Mouse (Mus musculus) testis, adult 2 months (tissue): ENCODE measurements around the gene Gm28557. TPM values are rescaled to one million over a fixed set of nuclear protein-coding genes. Genes with fewer than 3 reads are reported as not detected.

ENCODE experiments used
- H3K27ac ChIP-seq: fragments of 200-500 bp; 2 replicates; pipeline ENCODE4 v1.5.1; 2012; ENCODE audit warnings: low read depth, low read length; ENCODE audit not compliant: control insufficient read depth, insufficient read depth
- H3K27me3 ChIP-seq: fragments of 200-500 bp; 2 replicates; pipeline ENCODE4 v1.6.1; 2012; ENCODE audit warnings: mild to moderate bottlenecking, low read length, moderate library complexity; ENCODE audit not compliant: control insufficient read depth, insufficient read depth
- H3K36me3 ChIP-seq: fragments of 200-500 bp; 2 replicates; pipeline ENCODE4 v1.6.1; 2012; ENCODE audit warnings: mild to moderate bottlenecking, low read length; ENCODE audit not compliant: control insufficient read depth, insufficient read depth
- H3K4me1 ChIP-seq: fragments of 200-500 bp; 2 replicates; pipeline ENCODE4 v1.6.1; 2012; ENCODE audit warnings: low read length; ENCODE audit not compliant: control insufficient read depth, insufficient read depth
- H3K4me3 ChIP-seq: fragments of 200-500 bp; 2 replicates; pipeline ENCODE4 v1.5.1; 2012; ENCODE audit warnings: low read depth, mild to moderate bottlenecking, low read length, moderate library complexity, mixed read lengths; ENCODE audit not compliant: control insufficient read depth
- CTCF ChIP-seq: fragments of 200-500 bp; IDR thresholded peaks from 2 replicates; pipeline ENCODE4 v1.5.1; 2012; ENCODE audit warnings: low read depth, mild to moderate bottlenecking, inconsistent platforms, low read length, moderate library complexity; ENCODE audit not compliant: control insufficient read depth, insufficient read depth, insufficient replicate concordance
- POLR2A ChIP-seq: fragments of 200-500 bp; IDR thresholded peaks from 2 replicates; pipeline ENCODE4 v1.6.1; 2012; ENCODE audit warnings: low read depth, mild to moderate bottlenecking, inconsistent platforms, low read length, moderate library complexity; ENCODE audit not compliant: control insufficient read depth
- polyA plus RNA-seq: library from polyadenylated mRNA; depleted of rRNA; stranded (reverse); fragments of >200 nt; gene quantifications from 2 replicates; pipeline ENCODE4 v1.2.3, GENCODE M21; 2012

Gm28557 gene
- polyA plus RNA-seq, 1 experiment = 0.72 TPM

DNA sequence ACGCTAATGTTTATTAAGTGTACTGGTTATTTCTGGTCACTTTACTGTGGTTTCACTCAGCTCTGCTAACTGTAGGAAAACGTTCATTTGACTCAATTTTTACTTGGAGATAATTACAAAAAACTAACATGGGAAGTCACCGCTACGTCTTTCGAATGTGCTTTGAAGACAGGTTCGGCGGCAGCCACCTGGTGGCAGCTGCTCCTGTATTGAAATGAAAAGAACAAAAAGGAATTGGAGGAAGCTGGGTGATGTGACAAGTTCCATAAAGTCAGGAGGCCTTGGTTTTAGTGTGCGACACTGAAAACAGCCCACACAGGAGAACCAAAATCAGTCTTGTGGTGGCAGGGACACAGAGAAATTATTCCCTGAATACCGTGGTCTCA lies 410 bp upstream of the Gm28557 start:
- Histone ChIP-seq H3K36me3 (no peaks in the 10 kb centered on the region), H3K27me3 (no peaks in the 10 kb centered on the region), H3K4me1 (peaks cover 9% of the 10 kb centered on the region), H3K4me3 (peak overlapping the region; percentile 97), H3K27ac (no peak overlapping the region)
- TF ChIP-seq POLR2A = no peak
- TF ChIP-seq CTCF = no peak

DNA sequence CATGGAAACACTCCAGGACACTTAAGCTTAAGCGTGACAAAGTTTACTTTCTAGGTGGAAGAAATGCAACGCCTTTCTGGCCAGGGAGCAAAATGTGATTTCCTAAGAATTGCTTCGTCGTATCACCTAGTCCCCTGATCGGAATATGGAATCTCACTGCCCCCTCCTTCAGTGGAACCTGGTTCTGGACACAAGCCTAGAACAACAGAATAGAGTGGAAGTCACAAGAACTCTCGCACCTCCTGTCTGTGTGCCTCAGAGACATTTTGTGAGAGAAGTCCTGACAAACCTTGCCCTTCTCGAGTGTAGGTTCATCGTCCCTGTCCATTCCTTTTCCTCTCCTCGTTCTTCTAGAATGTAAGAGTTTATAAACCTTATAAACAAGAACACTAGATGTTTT lies 723 bp downstream of the Gm28557 start:
- Histone ChIP-seq H3K36me3 (no peaks in the 10 kb centered on the region), H3K27me3 (no peaks in the 10 kb centered on the region), H3K4me1 (peaks cover 9% of the 10 kb centered on the region), H3K27ac (no peak overlapping the region), H3K4me3 (peak overlapping the region; percentile 97)
- TF ChIP-seq POLR2A = no peak
- TF ChIP-seq CTCF = no peak

DNA sequence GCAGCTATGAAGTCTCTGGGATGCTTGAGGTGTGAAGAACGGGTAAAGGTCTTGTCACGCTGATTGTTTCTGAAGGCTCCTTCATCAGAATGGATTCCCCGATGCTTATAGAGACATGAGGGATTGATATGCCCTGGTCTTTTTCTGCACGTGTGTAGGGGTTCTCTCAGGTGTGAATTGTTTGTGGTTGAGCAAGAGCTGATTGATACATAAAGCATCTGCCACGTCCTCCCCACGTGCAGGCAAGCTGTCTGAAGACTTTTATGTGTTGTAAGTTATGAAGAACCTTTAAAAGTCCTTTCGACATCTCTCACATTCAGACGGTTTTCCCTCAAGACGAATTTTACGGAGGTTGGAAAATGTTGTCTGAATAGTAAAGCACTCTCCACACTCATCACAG lies 10.5 kb downstream of the Gm28557 start, which contains the start of gene Zfp708:
Zfp708 (minus strand) TSS at position 101 of the 400 bp plus-strand sequence.
- H3K4me1 ChIP-seq = no peaks in the 10 kb centered on the region
- TF ChIP-seq CTCF = no peak
- H3K36me3 ChIP-seq = no peaks in the 10 kb centered on the region
- H3K27ac ChIP-seq = no peak within 1 kb of the TSS
- no peak within 1 kb of the TSS for H3K4me3 ChIP-seq
- H3K27me3 ChIP-seq = no peaks in the 10 kb centered on the region

- Histone ChIP-seq H3K27ac (no peak overlapping the region), H3K4me3 (no peak overlapping the region), H3K27me3 (no peaks in the 10 kb centered on the region), H3K4me1 (no peaks in the 10 kb centered on the region), H3K36me3 (no peaks in the 10 kb centered on the region)
- TF ChIP-seq CTCF (no peak), POLR2A (no peak)
Measured at GRCm38 (mm10) chr13:67090154-67090553, 18.2 kb downstream of the Gm28557 start.

DNA sequence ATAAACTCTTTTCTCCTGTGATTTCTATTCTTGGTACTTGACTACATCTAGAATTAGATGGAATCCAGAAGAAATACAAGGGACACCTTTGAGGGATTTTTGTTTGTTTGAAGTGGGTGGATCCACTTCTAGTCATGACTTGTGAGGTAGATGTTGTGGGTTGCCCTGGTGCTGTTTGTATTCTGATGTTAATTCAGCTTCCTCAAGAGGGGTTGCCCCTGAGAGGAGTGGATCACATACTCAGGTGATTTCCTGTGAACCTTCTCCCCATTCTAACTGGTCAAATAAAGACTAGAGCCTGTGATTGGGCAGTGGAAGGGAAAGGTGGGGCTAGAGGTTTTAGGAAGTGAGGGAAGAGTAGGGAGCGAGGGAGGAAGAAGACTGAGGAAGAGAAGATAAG lies 26.5 kb downstream of the Gm28557 start:
- H3K27ac ChIP-seq = 0 out of 2 replicates have a peak overlapping the region, but pooled peaks have one; percentile 3
- no peaks in the 10 kb centered on the region for H3K27me3 ChIP-seq
- TF ChIP-seq CTCF (no peak), POLR2A (no peak)
- H3K4me1 ChIP-seq = no peaks in the 10 kb centered on the region
- no peaks in the 10 kb centered on the region for H3K36me3 ChIP-seq
- no peak overlapping the region for H3K4me3 ChIP-seq

DNA sequence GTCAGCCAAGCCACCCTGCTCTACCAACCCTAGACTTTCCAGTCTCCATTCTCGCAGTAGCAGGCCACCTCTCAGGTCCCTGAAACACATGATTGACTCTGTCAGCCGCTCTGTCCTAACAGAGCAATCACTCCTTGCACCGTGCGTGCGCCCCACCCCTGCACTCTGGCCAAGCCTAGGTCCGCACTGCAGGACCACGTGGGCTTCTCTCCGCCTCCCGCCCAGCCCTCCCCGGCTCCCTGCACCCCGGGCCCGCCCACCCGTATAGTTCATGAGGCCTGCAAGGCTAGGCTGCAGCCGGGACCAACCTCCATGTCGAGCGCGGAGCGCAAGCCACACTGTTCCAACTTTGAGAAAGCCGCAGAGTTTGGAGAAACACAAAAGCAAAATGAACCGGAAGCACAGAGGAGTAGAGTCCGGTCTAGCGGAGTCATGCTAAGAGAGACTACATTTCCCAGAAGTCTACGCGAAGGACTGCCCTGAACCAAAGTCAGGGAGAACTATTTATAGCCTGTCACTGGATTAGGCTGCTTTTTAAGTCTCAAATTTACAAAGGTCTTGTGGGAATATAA lies 27.2 kb downstream of the Gm28557 start:
- Histone ChIP-seq H3K27ac (peak overlapping the region; percentile 57), H3K4me1 (no peaks in the 10 kb centered on the region), H3K36me3 (no peaks in the 10 kb centered on the region), H3K27me3 (no peaks in the 10 kb centered on the region), H3K4me3 (peak overlapping the region; percentile 65)
- TF ChIP-seq CTCF (no peak), POLR2A (peak; percentile 67; the same call in 1 of the 2 replicates)

- H3K36me3 ChIP-seq = no peaks in the 10 kb centered on the region
- H3K4me3 ChIP-seq = no peak overlapping the region
- no peak for TF ChIP-seq POLR2A
- TF ChIP-seq CTCF = no peak
- H3K4me1 ChIP-seq = no peaks in the 10 kb centered on the region
- H3K27me3 ChIP-seq = no peaks in the 10 kb centered on the region
- no peak overlapping the region for H3K27ac ChIP-seq
Measured at GRCm38 (mm10) chr13:67077244-67077643, 31.2 kb downstream of the Gm28557 start.
